Mouse (Mus musculus): Measurements from ENCODE around the gene Sncb. TPM values are rescaled to one million over a fixed set of nuclear protein-coding genes. Genes with fewer than 3 reads are reported as not detected.

Gene Sncb
- polyA plus RNA-seq, 1 experiment from 2014 or later = 3.7 TPM

- Histone ChIP-seq H3K36me3 (ENCODE audit: control insufficient read depth, insufficient read depth, low read length) (no peaks in the 10 kb centered on the region), H3K4me2 (ENCODE audit: low read depth) (no peak overlapping the region; the same call in 1 of the 2 replicates), H3K27ac (ENCODE audit: low read depth, low read length) (no peak overlapping the region), H3K27me3 (ENCODE audit: control insufficient read depth, insufficient read depth, low read length) (peaks cover 4% of the 10 kb centered on the region; the same call in 1 of the 2 replicates), H3K9ac (ENCODE audit: low read length) (no peak overlapping the region), H3K9me3 (ENCODE audit: control insufficient read depth, low read length) (no peaks in the 10 kb centered on the region), H3K4me3 (ENCODE audit: low read depth, low read length) (no peak overlapping the region), H3K4me1 (ENCODE audit: control insufficient read depth, insufficient read depth, low read length) (no peaks in the 10 kb centered on the region)
- WGBS = 24% methylated on average over 9 of the region's 9 CpGs
- DNase-seq (ENCODE audit: low spot score) (peak; percentile 83), ATAC-seq (ENCODE audit: insufficient read depth, low FRiP score, low TSS enrichment) (no peak)
Observed at GRCm38 (mm10) chr13:54799701-54800100, 33.3 kb upstream of the Sncb start.

GRCm38 (mm10) chr13:54798740-54799139, 32.3 kb upstream of the Sncb start:
- H3K27me3 ChIP-seq (ENCODE audit: control insufficient read depth, insufficient read depth, low read length) = peaks cover 4% of the 10 kb centered on the region; the same call in 1 of the 2 replicates

GRCm38 (mm10) chr13:54797861-54798643, 31.7 kb upstream of the Sncb start:
- Histone ChIP-seq H3K36me3 (ENCODE audit: control insufficient read depth, insufficient read depth, low read length) (no peaks in the 10 kb centered on the region), H3K27me3 (ENCODE audit: control insufficient read depth, insufficient read depth, low read length) (peaks cover 4% of the 10 kb centered on the region; the same call in 1 of the 2 replicates), H3K9ac (ENCODE audit: low read length) (no peak overlapping the region), H3K4me3 (ENCODE audit: low read depth, low read length) (no peak overlapping the region), H3K4me2 (ENCODE audit: low read depth) (no peak overlapping the region), H3K9me3 (ENCODE audit: control insufficient read depth, low read length) (no peaks in the 10 kb centered on the region), H3K4me1 (ENCODE audit: control insufficient read depth, insufficient read depth, low read length) (no peaks in the 10 kb centered on the region), H3K27ac (ENCODE audit: low read depth, low read length) (no peak overlapping the region)
- 81% methylated on average over 16 of the region's 16 CpGs for WGBS
- DNase-seq (ENCODE audit: low spot score) = no peak
- ATAC-seq (ENCODE audit: insufficient read depth, low FRiP score, low TSS enrichment) = no peak

More at GRCm38 (mm10) chr13:54798740-54799139, 32.3 kb upstream of the Sncb start:
- ATAC-seq (ENCODE audit: insufficient read depth, low FRiP score, low TSS enrichment) (no peak), DNase-seq (ENCODE audit: low spot score) (no peak)
- Histone ChIP-seq H3K36me3 (ENCODE audit: control insufficient read depth, insufficient read depth, low read length) (no peaks in the 10 kb centered on the region), H3K9ac (ENCODE audit: low read length) (no peak overlapping the region), H3K4me3 (ENCODE audit: low read depth, low read length) (no peak overlapping the region), H3K4me2 (ENCODE audit: low read depth) (no peak overlapping the region), H3K27ac (ENCODE audit: low read depth, low read length) (no peak overlapping the region), H3K9me3 (ENCODE audit: control insufficient read depth, low read length) (no peaks in the 10 kb centered on the region), H3K4me1 (ENCODE audit: control insufficient read depth, insufficient read depth, low read length) (no peaks in the 10 kb centered on the region)
- WGBS = 74% methylated on average over 10 of the region's 10 CpGs

- no peaks in the 10 kb centered on the region for H3K9me3 ChIP-seq (ENCODE audit: control insufficient read depth, low read length)
- DNase-seq (ENCODE audit: low spot score) (peak; percentile 47), ATAC-seq (ENCODE audit: insufficient read depth, low FRiP score, low TSS enrichment) (no peak)
- H3K27me3 ChIP-seq (ENCODE audit: control insufficient read depth, insufficient read depth, low read length) = peaks cover 4% of the 10 kb centered on the region; the same call in 1 of the 2 replicates
- peaks cover 2% of the 10 kb centered on the region; the same call in 1 of the 2 replicates for H3K4me1 ChIP-seq (ENCODE audit: control insufficient read depth, insufficient read depth, low read length)
- H3K9ac ChIP-seq (ENCODE audit: low read length) = no peak overlapping the region
- no peaks in the 10 kb centered on the region for H3K36me3 ChIP-seq (ENCODE audit: control insufficient read depth, insufficient read depth, low read length)
- H3K4me3 ChIP-seq (ENCODE audit: low read depth, low read length) = no peak overlapping the region
- H3K27ac ChIP-seq (ENCODE audit: low read depth, low read length) = no peak overlapping the region
- H3K4me2 ChIP-seq (ENCODE audit: low read depth) = no peak overlapping the region
- WGBS = 47% methylated on average over 4 of the region's 4 CpGs
Observed at GRCm38 (mm10) chr13:54797356-54797755, 31.0 kb upstream of the Sncb start.

GRCm38 (mm10) chr13:54794843-54795242, 28.4 kb upstream of the Sncb start:
- Histone ChIP-seq H3K27me3 (ENCODE audit: control insufficient read depth, insufficient read depth, low read length) (peaks cover 16% of the 10 kb centered on the region), H3K27ac (ENCODE audit: low read depth, low read length) (no peak overlapping the region), H3K4me2 (ENCODE audit: low read depth) (no peak overlapping the region), H3K4me3 (ENCODE audit: low read depth, low read length) (no peak overlapping the region), H3K9ac (ENCODE audit: low read length) (no peak overlapping the region), H3K9me3 (ENCODE audit: control insufficient read depth, low read length) (no peaks in the 10 kb centered on the region), H3K36me3 (ENCODE audit: control insufficient read depth, insufficient read depth, low read length) (no peaks in the 10 kb centered on the region), H3K4me1 (ENCODE audit: control insufficient read depth, insufficient read depth, low read length) (peaks cover 9% of the 10 kb centered on the region)
- ATAC-seq (ENCODE audit: insufficient read depth, low FRiP score, low TSS enrichment) (no peak), DNase-seq (ENCODE audit: low spot score) (no peak)
- WGBS = 54% methylated on average over 5 of the region's 5 CpGs

GRCm38 (mm10) chr13:54794002-54794577, 27.7 kb upstream of the Sncb start:
- WGBS = 77% methylated on average over 16 of the region's 16 CpGs
- no peak for ATAC-seq (ENCODE audit: insufficient read depth, low FRiP score, low TSS enrichment)
- H3K27me3 ChIP-seq (ENCODE audit: control insufficient read depth, insufficient read depth, low read length) = peaks cover 16% of the 10 kb centered on the region

GRCm38 (mm10) chr13:54792259-54793230, 26.1 kb upstream of the Sncb start:
- Histone ChIP-seq H3K27me3 (ENCODE audit: control insufficient read depth, insufficient read depth, low read length) (peaks cover 12% of the 10 kb centered on the region), H3K4me1 (ENCODE audit: control insufficient read depth, insufficient read depth, low read length) (peaks cover 9% of the 10 kb centered on the region), H3K4me2 (ENCODE audit: low read depth) (no peak overlapping the region), H3K9me3 (ENCODE audit: control insufficient read depth, low read length) (no peaks in the 10 kb centered on the region), H3K4me3 (ENCODE audit: low read depth, low read length) (no peak overlapping the region), H3K9ac (ENCODE audit: low read length) (no peak overlapping the region), H3K27ac (ENCODE audit: low read depth, low read length) (no peak overlapping the region), H3K36me3 (ENCODE audit: control insufficient read depth, insufficient read depth, low read length) (no peaks in the 10 kb centered on the region)
- ATAC-seq (ENCODE audit: insufficient read depth, low FRiP score, low TSS enrichment) (no peak), DNase-seq (ENCODE audit: low spot score) (no peak)
- 15% methylated on average over 18 of the region's 21 CpGs for whole genome bisulfite sequencing

More at GRCm38 (mm10) chr13:54794002-54794577, 27.7 kb upstream of the Sncb start:
- Histone ChIP-seq H3K4me2 (ENCODE audit: low read depth) (no peak overlapping the region), H3K9ac (ENCODE audit: low read length) (no peak overlapping the region), H3K4me1 (ENCODE audit: control insufficient read depth, insufficient read depth, low read length) (peaks cover 9% of the 10 kb centered on the region), H3K36me3 (ENCODE audit: control insufficient read depth, insufficient read depth, low read length) (no peaks in the 10 kb centered on the region), H3K4me3 (ENCODE audit: low read depth, low read length) (no peak overlapping the region), H3K9me3 (ENCODE audit: control insufficient read depth, low read length) (no peaks in the 10 kb centered on the region), H3K27ac (ENCODE audit: low read depth, low read length) (no peak overlapping the region)
- DNase-seq (ENCODE audit: low spot score) = no peak

Data from neural tube, embryonic 11.5 days (tissue).